Mouse (Mus musculus): ENCODE data around the gene Mettl27. TPM values are rescaled to one million over a fixed set of nuclear protein-coding genes. Genes with fewer than 3 reads are reported as not detected.

Gene Mettl27
- polyA plus RNA-seq, 1 experiment from 2014 or later = 43.4 TPM

- H3K4me1 ChIP-seq (replicated peaks; ENCODE audit: insufficient read depth, low read length) = no peaks in the 10 kb centered on the region
- no peak overlapping the region for H3K4me2 ChIP-seq (ENCODE audit: low read length)
- no peak overlapping the region for H3K9ac ChIP-seq (ENCODE audit: low read depth, low read length)
- H3K27ac ChIP-seq = no peak overlapping the region
- H3K36me3 ChIP-seq (ENCODE audit: insufficient read depth, low read length) = no peaks in the 10 kb centered on the region
- DNase-seq (ENCODE audit: low spot score) (no peak), ATAC-seq (replicated peaks; ENCODE audit: low FRiP score, low read depth) (no peak)
- H3K4me3 ChIP-seq (replicated peaks; ENCODE audit: low read depth, low read length) = no peak overlapping the region
- H3K9me3 ChIP-seq (replicated peaks; ENCODE audit: low read length) = no peaks in the 10 kb centered on the region
- no peaks in the 10 kb centered on the region for H3K27me3 ChIP-seq (ENCODE audit: insufficient read depth, low read length)
- no peak for TF ChIP-seq CTCF (IDR thresholded peaks at IDR 0.05; ENCODE audit: low read depth)
- 59% methylated on average over 2 of the region's 2 CpGs for WGBS
Observed at GRCm38 (mm10) chr5:134974921-134975320, 42.8 kb downstream of the Mettl27 start.

GRCm38 (mm10) chr5:134976164-134976563 lies 44.0 kb downstream of the Mettl27 start:
- H3K9ac ChIP-seq (ENCODE audit: low read depth, low read length) = no peak overlapping the region
- no peak for TF ChIP-seq CTCF (IDR thresholded peaks at IDR 0.05; ENCODE audit: low read depth)
- H3K27ac ChIP-seq = no peak overlapping the region
- H3K9me3 ChIP-seq (replicated peaks; ENCODE audit: low read length) = no peaks in the 10 kb centered on the region
- no peaks in the 10 kb centered on the region for H3K36me3 ChIP-seq (ENCODE audit: insufficient read depth, low read length)
- 90% methylated on average over 2 of the region's 2 CpGs for whole genome bisulfite sequencing
- DNase-seq (ENCODE audit: low spot score) = no peak
- H3K27me3 ChIP-seq (ENCODE audit: insufficient read depth, low read length) = no peaks in the 10 kb centered on the region
- H3K4me2 ChIP-seq (ENCODE audit: low read length) = no peak overlapping the region
- no peak overlapping the region for H3K4me3 ChIP-seq (replicated peaks; ENCODE audit: low read depth, low read length)
- no peak for ATAC-seq (replicated peaks; ENCODE audit: low FRiP score, low read depth)
- no peaks in the 10 kb centered on the region for H3K4me1 ChIP-seq (replicated peaks; ENCODE audit: insufficient read depth, low read length)

- Histone ChIP-seq H3K9me3 (replicated peaks; ENCODE audit: low read length) (no peaks in the 10 kb centered on the region), H3K27ac (no peak overlapping the region), H3K9ac (ENCODE audit: low read depth, low read length) (no peak overlapping the region), H3K4me3 (replicated peaks; ENCODE audit: low read depth, low read length) (no peak overlapping the region), H3K4me2 (ENCODE audit: low read length) (no peak overlapping the region), H3K27me3 (ENCODE audit: insufficient read depth, low read length) (no peaks in the 10 kb centered on the region), H3K4me1 (replicated peaks; ENCODE audit: insufficient read depth, low read length) (no peaks in the 10 kb centered on the region), H3K36me3 (ENCODE audit: insufficient read depth, low read length) (no peaks in the 10 kb centered on the region)
- DNase-seq (ENCODE audit: low spot score) (no peak), ATAC-seq (replicated peaks; ENCODE audit: low FRiP score, low read depth) (no peak)
- TF ChIP-seq CTCF (IDR thresholded peaks at IDR 0.05; ENCODE audit: low read depth) = no peak
- 84% methylated on average over 14 of the region's 14 CpGs for WGBS
Observed at GRCm38 (mm10) chr5:134976577-134977250, 44.5 kb downstream of the Mettl27 start.

GRCm38 (mm10) chr5:134977837-134978236 lies 45.7 kb downstream of the Mettl27 start:
- Histone ChIP-seq H3K36me3 (ENCODE audit: insufficient read depth, low read length) (no peaks in the 10 kb centered on the region), H3K4me3 (replicated peaks; ENCODE audit: low read depth, low read length) (no peak overlapping the region), H3K27me3 (ENCODE audit: insufficient read depth, low read length) (no peaks in the 10 kb centered on the region), H3K4me2 (ENCODE audit: low read length) (no peak overlapping the region), H3K27ac (no peak overlapping the region), H3K9me3 (replicated peaks; ENCODE audit: low read length) (no peaks in the 10 kb centered on the region), H3K9ac (ENCODE audit: low read depth, low read length) (no peak overlapping the region), H3K4me1 (replicated peaks; ENCODE audit: insufficient read depth, low read length) (no peaks in the 10 kb centered on the region)
- ATAC-seq (replicated peaks; ENCODE audit: low FRiP score, low read depth) = no peak
- no peak for DNase-seq (ENCODE audit: low spot score)
- no peak for TF ChIP-seq CTCF (IDR thresholded peaks at IDR 0.05; ENCODE audit: low read depth)
- 78% methylated on average over 4 of the region's 4 CpGs for WGBS

- 62% methylated on average over 10 of the region's 10 CpGs for WGBS
- TF ChIP-seq CTCF (IDR thresholded peaks at IDR 0.05; ENCODE audit: low read depth) = no peak
- peaks cover 6% of the 10 kb centered on the region; the same call in 1 of the 2 replicates for H3K27me3 ChIP-seq (ENCODE audit: insufficient read depth, low read length)
- no peak overlapping the region for H3K27ac ChIP-seq
- no peak overlapping the region for H3K9ac ChIP-seq (ENCODE audit: low read depth, low read length)
- DNase-seq (ENCODE audit: low spot score) = no peak
- no peak overlapping the region for H3K4me3 ChIP-seq (replicated peaks; ENCODE audit: low read depth, low read length)
- no peaks in the 10 kb centered on the region for H3K36me3 ChIP-seq (ENCODE audit: insufficient read depth, low read length)
- no peaks in the 10 kb centered on the region for H3K9me3 ChIP-seq (replicated peaks; ENCODE audit: low read length)
- H3K4me1 ChIP-seq (replicated peaks; ENCODE audit: insufficient read depth, low read length) = 0 out of 2 replicates have a peak, but pooled peaks cover 5% of the 10 kb centered on the region
- H3K4me2 ChIP-seq (ENCODE audit: low read length) = no peak overlapping the region
- ATAC-seq (replicated peaks; ENCODE audit: low FRiP score, low read depth) = no peak
Observed at GRCm38 (mm10) chr5:134981149-134981548, 49.0 kb downstream of the Mettl27 start.

GRCm38 (mm10) chr5:134983111-134983510 lies 50.9 kb downstream of the Mettl27 start:
- no peak overlapping the region for H3K4me3 ChIP-seq (replicated peaks; ENCODE audit: low read depth, low read length)
- H3K27ac ChIP-seq = no peak overlapping the region
- no peak overlapping the region for H3K4me2 ChIP-seq (ENCODE audit: low read length)
- H3K27me3 ChIP-seq (ENCODE audit: insufficient read depth, low read length) = peaks cover 25% of the 10 kb centered on the region
- H3K4me1 ChIP-seq (replicated peaks; ENCODE audit: insufficient read depth, low read length) = 0 out of 2 replicates have a peak, but pooled peaks cover 9% of the 10 kb centered on the region
- DNase-seq (ENCODE audit: low spot score) (no peak), ATAC-seq (replicated peaks; ENCODE audit: low FRiP score, low read depth) (no peak)
- no peaks in the 10 kb centered on the region for H3K9me3 ChIP-seq (replicated peaks; ENCODE audit: low read length)
- no peak overlapping the region for H3K9ac ChIP-seq (ENCODE audit: low read depth, low read length)
- H3K36me3 ChIP-seq (ENCODE audit: insufficient read depth, low read length) = no peaks in the 10 kb centered on the region
- WGBS = 73% methylated on average over 1 of the region's 1 CpGs
- no peak for TF ChIP-seq CTCF (IDR thresholded peaks at IDR 0.05; ENCODE audit: low read depth)
